Mouse (Mus musculus): ENCODE results near the gene Apba2. TPM values are rescaled to one million over a fixed set of nuclear protein-coding genes. Genes with fewer than 3 reads are reported as not detected.

The Apba2 gene
- total RNA-seq (2021): 100 to 1,000 TPM; 249 to 253 TPM
- long read RNA-seq, experiment 1, transcript Apba2-201 (15 exons, 3,321 nt): major isoform, 10 of 103 reads
- long read RNA-seq, experiment 1, partial matches to known transcripts: 21 of 103 reads
- long read RNA-seq, experiment 1, other reads (novel, unspliced or antisense): 72 of 103 reads
- long read RNA-seq, experiment 2, transcript Apba2-201 (15 exons, 3,321 nt): major isoform, 12 of 98 reads
- long read RNA-seq, experiment 2, partial matches to known transcripts: 25 of 98 reads
- long read RNA-seq, experiment 2, other reads (novel, unspliced or antisense): 60 of 98 reads

DNA sequence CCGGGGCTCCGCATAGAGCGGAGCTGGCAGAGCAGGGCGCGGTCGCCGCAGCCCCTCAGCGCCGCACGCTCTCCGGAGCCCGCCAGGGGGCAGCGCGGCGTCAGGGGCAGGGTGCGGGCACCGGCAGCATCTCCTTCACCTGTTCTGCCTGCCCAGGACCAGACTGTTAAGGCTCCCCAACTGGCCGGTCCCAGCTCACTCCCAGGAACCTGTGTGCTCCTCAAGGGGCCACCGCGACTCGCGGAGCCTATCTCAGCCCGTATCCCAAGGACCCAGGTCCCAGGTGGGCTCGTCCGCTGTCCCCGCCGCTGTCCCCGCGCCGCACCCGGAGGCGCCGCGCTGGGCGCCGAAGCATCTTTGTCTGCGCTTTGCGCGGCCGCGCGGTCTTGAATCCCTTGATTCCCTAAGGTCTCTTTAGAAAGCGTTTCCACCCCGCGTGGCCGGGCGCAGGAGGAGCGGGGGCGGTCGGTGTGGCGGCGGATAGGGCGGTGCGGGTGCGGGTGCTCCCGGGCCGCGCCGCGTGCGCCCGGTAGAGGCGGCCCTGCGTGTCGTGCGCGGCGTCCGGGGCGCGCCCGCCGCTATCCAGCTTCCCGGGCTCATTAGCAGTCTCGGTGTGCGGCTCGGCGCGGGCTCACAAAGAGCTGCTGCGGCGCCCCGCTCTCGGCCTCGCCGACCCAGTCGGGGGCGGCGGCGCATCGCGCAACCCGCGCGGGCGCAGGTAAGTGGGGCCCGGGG, at the start of gene Apba2:
Gene Apba2, plus strand, starts transcription at position 171 of the 735 bp plus-strand sequence.
- intact Hi-C loops (cut with DNase I): loop anchor here (5.0 kb wide), 4 partner anchors 66 to 241 kb away; partner anchors contain the start of genes Mcee and Mphosph10
- DNase-seq (ENCODE audit: low spot score in 2 of 2): peak; percentile 64 to 77

DNA sequence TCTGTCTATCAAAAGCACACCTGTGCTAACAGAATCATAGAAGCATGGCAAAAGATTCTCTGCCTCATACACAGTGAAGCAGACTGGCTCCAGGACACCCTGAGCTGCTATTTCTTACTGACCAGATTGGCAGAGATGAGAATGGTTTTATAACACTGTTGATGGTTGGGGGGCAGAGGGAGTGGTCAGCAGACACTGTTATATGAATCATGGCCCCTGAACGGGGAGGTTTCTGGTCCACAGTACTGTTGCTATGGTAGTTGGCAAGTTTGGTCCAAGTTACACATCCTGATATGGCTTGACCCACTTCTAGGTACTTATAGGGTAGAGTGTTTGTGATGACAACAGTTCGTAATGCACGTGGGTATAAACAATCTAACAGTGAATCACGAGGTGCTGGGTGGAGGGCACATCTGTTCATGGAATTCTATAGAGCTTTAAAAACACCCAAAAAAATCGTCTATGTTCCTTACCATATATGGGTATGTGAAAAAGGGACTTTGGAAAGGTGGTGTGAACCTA, 49.6 kb upstream of the Apba2 start:
- intact Hi-C loops (cut with DNase I): no loop called here
- DNase-seq (ENCODE audit: low spot score in 2 of 2): peak in 1 of 2 experiments; percentile 64

DNA sequence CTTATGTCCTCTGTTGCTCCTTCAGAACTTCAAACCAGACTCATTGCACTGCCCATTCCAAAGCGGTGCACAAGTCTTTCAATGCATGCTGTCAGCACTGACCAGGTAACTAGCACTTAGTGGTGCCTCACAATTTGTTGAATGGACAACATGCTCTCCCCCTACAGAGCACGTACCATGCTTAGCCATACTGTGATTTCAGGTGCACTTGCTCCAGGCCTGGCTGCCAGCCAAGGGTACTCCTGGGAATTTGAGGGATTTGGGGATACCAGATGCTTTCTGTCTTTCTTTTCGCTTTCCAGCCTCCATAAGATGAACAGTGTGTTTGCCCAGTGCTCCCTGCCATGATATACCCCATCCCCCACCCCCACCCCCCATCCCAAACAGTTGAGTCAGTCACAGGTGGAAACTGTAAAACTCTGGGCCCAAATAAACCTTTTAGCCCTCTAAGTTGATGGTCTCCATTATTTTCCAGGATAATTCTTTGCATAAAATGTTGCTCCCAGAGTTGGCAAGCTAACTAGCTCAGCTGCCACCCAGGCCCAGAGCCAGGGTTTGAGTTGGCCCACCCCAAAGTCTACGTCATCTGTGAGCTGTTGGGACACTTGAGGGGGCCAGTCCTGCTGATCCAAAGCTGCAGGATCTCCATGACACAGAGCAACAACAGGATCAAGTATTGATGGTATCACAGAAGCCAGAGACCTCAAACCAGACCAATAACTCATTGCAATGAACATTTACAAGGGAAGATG, 48.9 kb upstream of the Apba2 start:
- intact Hi-C loops (cut with DNase I): no loop called here

DNA sequence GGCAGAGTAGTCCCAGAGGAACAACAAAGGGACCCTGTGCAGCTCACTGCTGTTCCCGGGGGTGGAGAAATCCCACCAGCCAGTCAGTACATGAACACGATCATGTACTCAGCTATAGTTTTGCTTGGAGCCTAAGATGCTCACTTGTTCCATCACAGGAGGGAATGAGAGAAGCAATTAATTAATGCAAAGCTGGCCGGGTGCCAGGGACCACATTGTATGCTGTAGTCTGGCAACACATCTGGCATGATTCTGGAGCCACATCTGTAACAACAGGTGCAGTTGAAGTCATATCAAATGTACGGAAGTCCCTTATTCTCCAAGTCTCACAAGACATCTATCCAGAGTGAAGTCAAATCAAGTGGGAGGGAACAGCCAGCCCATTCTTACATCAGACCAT, 45.3 kb upstream of the Apba2 start:
- no peak for DNase-seq (ENCODE audit: low spot score in 2 of 2)

More for the DNA sequence above, 48.9 kb upstream of the Apba2 start:
- peak in 1 of 2 experiments; percentile 8 for DNase-seq (ENCODE audit: low spot score in 2 of 2)

DNA sequence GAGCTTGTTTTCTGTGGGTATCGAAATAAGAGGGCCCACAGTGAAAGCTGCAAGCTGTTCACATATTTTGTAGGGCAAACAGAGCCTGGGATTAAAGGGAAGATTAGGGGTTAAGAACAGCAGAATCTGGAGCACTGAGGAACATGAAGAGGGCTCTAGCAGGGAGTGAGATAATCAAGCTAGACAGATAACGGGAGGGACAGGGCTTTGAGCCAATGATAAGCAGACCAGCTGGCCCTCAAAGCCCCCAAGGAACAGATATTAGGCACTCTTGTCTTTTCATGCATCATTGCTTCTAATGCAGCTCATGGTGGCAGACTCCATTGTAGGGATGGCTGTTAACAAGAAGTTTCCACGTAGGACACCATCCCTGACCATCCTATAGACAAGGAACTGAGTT, 44.8 kb upstream of the Apba2 start:
- no peak for DNase-seq (ENCODE audit: low spot score in 2 of 2)
- intact Hi-C loops (cut with DNase I): no loop called here

More for the DNA sequence above, 45.3 kb upstream of the Apba2 start:
- intact Hi-C loops (cut with DNase I): no loop called here

DNA sequence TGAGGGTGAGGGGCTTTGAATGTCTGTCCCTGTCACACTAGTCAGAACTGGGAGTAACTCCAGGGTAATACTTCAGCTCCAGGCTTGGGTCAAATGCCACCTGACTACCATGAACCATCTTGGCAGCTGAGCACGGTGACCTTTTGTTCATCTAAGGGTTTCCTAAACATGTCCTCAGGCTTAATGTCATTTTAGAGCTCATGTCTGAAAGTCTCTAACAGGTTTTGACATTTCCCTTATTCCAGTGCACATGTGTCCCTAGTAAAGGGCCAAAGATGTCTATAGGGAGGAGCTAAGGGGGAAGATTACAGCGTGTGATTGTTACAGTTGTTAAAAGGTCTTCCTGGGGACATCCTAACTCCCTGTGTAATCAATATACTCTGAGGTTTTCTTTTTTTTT, 43.7 kb upstream of the Apba2 start:
- no peak for DNase-seq (ENCODE audit: low spot score in 2 of 2)

DNA sequence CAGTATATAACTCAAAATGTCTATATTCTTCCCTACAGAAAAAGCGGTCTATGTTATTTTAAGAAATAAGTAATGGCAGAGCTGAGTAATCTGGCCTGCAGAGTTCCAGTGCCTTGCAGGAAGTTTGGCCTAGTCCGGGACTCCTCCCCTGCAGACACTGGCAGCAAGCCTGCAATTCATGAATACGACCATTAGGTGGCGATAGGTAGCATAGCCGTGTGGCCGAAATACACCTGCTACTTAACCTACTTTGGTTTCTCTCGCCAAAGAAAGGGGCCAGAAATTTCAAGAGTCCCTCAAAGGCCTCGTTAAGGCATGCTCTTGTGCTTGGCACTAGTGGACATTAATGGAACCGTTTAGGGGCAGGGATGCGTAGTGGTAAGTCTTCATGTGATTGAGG, 4.1 kb upstream of the Apba2 start:
- intact Hi-C loops (cut with DNase I): no loop called here

More for the DNA sequence above, 43.7 kb upstream of the Apba2 start:
- intact Hi-C loops (cut with DNase I): no loop called here

DNA sequence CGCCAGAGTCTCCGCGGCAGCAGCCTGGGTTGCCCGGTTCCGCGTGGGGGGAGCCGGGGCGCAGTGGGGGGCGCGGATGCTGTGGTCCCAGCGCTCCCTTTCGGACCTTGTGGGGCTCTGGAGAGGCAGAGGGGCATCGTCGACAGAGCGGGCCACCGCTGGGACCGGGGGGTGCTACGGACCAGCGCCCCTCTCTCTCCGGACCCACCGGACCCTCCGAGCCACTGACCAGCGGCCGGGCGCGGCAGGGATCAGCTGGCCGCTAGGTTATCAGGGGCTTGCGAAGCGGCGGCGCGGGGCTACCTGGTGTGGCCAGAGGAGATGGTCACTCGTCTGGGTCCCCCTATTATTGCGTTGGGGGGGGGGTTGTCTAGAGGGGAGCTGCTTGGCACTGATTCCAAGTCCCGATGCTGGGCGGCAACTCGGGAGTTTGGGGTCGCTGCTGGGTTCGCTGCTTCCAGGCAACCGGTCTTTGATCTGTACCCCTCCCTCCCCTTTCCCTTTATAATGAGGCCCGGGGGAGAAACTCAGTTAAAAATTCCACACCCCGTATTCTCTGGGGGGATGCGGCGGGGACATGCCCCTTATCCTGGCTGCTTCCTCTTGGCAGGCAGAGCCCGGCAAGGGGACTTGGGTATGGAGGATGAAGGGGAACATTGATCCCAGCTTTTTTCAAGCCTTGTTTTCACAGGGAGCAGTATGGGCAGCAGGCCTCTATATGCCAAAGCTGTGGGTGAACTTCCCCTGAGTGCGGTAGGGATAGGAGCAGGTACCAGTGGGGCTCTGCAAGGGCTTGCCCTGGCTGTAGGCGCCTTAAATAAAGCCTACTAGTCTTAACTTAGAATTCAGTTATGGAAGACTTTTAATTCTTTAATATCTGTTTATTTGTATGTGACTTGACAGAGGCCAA, 1.0 kb downstream of the Apba2 start:
- peak; percentile 17 to 23 for DNase-seq (ENCODE audit: low spot score in 2 of 2)

More for the DNA sequence above, 4.1 kb upstream of the Apba2 start:
- DNase-seq (ENCODE audit: low spot score in 2 of 2): peak; percentile 10 to 20

DNA sequence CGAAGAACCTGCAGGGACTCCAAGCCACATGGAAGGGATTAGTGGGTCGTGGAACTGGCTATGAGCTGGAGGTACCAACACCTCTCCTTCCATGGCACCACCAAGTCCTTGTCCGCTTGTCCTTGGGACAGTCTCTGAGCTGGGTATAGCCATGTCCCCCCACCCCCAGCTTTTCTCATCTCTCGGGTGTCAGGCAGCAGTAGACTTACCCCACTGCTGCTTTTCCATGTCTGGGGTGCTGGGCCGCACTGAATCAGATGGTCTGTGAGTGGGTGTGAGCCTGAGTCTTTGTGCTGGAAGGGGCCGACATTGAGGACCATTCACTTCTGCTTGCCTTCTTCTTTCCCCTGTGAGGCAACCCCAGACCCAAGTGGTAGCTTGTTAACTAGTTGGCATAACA, 2.1 kb downstream of the Apba2 start:
- peak; percentile 17 to 18 for DNase-seq (ENCODE audit: low spot score in 2 of 2)
- intact Hi-C loops (cut with DNase I): loop anchor here (5.0 kb wide), 4 partner anchors 64 to 239 kb away; partner anchors contain the start of genes Mcee and Mphosph10

More for the DNA sequence above, 1.0 kb downstream of the Apba2 start:
- intact Hi-C loops (cut with DNase I): loop anchor here (5.0 kb wide), 4 partner anchors 65 to 240 kb away; partner anchors contain the start of genes Mcee and Mphosph10

DNA sequence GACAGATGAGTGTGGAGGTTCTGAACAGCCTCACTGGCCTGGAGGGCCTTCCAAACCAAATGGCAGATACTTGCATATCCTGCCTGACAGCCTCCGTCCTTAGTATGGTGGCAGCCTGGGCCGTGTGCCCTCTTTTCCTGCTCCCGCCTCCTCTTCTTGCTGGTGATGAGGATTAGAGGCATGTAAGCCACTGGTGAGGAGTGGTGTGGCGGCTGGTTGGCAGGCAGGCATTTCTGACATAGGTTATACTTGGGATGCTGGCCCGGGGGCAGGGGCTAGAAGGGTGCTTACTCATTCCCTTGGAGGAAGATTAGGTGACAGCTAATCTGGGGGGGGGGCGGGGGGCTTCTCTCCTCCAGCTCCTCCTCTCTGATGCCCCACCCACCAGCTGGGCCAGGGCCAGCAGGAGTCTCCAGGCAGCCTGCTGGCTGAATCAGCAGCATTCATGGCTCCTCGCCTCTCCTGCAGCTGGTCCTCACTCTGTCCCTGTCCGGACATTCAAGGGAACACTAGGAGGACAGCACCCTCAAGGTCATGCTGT, 3.3 kb downstream of the Apba2 start:
- DNase-seq (ENCODE audit: low spot score in 2 of 2): peak; percentile 64 to 72
- intact Hi-C loops (cut with DNase I): loop anchor here (5.0 kb wide), 4 partner anchors 63 to 238 kb away; partner anchors contain the start of genes Mcee and Mphosph10

DNA sequence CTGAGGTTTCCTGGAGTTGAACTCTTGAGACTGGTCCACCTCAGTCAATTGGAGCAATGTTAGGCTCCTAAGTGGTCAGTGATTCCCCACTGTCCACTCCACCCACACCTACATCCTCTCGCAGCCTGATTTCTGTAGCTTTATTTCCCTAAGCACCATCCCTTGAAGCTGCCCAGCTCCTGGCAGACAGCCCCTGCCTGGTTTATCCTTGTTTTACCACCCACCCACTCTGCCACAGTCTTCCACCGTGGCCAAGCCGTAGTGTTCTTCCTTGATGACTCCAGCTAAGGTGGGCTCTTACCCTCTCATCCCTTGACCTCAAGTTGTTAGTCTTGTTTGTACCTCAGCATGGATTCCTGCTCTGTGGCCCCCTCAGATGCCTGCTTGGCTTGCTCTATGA, 4.1 kb downstream of the Apba2 start:
- DNase-seq (ENCODE audit: low spot score in 2 of 2): peak; percentile 22 to 30
- intact Hi-C loops (cut with DNase I): no loop called here

DNA sequence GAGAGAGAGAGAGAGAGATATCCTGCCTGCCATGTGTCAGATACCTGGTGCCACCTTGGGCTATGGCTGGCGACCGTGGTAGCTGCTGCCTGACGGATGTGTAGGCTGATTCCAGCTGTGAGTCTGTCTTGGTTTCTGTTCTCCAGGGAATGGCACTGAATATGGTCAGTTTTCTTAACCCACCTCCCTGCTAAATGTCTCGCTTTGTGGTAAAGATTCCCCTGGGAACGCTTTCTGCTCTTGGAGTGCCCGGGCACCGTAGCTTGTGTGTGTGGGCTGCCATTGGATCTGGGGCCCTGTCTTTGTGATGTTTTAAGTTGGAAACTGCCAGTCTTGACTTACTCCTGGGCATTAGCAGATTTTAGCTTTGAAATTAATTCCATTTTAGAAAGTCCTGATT, 7.3 kb downstream of the Apba2 start:
- intact Hi-C loops (cut with DNase I): no loop called here

DNA sequence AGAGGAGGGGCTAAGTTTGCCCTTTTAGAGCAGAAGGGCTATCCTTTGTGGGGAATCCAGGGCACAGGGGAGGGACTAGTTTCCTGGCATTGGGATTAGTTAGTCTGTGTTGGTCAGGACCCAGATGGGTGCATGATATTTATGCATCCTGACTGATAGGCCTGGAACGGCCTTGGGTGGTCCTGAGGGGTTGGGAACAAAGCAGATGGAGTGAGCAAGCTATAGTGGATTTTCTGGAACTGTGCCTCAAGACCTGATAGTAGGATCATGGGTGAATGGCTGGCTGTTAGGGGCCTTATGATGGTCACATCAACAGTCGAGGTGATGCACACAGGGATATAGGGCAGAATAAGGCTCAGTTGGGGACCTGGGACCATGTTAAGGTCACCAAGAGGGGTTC, 8.4 kb downstream of the Apba2 start:
- DNase-seq (ENCODE audit: low spot score in 2 of 2): peak in 1 of 2 experiments; percentile 1
- intact Hi-C loops (cut with DNase I): no loop called here

More for the DNA sequence above, 7.3 kb downstream of the Apba2 start:
- peak; percentile 1 to 2 for DNase-seq (ENCODE audit: low spot score in 2 of 2)

DNA sequence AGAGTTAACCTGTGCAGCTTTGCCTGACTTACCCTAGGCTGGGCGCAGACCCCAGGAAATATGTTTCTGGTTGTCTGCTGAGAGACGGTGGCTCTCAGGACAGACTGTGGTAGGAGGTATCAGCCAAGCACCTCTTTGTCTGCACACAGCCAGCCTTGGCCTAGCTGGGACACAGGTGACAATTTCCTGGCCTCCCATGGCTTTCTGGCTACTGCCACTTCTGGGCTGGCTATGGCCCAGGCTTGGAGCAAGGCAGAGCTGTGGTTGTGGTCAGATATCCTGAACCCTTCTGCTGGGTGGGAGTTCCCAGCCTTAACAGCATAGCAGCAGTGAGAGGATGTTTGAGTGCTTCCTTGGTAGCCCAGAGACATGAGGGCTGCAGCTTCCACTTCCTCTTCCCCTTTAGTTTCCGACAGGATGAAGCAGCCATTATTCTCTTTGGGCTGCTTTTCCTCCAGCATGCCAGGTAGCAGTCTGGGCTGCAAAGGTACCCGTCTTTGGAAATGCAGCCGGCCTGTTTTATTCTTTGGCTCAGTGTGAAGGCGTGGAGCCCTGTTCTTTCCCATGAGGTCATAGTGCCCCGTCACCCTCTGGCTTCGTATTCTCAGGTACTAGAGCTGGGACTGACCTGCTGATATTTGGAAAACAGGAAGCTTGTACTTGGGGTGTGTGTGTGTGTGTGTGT, 9.2 kb downstream of the Apba2 start:
- peak; percentile 0 to 2 for DNase-seq (ENCODE audit: low spot score in 2 of 2)
- intact Hi-C loops (cut with DNase I): no loop called here

DNA sequence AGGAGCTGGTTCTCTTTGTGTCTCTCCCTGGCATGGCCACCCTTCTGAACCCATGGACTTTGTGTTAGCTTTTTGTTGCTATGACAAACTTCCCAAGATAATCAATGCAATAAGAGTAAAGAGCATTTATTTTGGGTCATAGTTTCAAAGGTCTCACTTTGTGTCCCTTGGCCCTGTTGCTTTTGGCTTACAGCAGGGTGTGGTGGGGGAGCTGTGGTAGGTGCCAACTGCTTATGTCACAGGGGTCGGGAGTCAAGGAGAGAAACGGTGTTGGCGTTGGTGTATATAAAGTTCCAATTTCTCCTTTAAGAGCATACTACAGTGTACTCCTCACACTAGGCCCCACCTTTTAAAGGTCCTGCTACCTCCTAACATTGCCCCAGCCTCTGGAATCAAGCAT, 12.1 kb downstream of the Apba2 start:
- peak in 1 of 2 experiments; percentile 1 for DNase-seq (ENCODE audit: low spot score in 2 of 2)
- intact Hi-C loops (cut with DNase I): no loop called here

DNA sequence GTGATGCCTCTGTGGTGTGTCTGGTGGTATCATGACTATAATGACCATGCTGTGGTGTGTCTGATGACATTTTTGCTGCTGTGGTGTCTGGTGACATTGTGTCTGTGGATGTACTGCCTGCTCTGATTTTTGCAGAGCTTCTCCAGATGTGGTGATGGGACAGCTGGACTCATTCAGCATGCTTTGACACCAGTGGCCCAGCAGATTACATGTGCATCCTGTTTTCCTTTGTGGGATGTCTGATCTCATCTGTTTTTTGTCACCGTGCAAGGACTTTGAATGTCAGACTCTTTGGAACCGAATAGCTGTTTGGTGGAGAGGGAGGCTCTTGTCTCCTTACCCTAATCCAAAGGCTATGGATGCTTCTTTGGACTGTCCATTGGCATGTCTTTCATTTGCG, 13.8 kb downstream of the Apba2 start:
- intact Hi-C loops (cut with DNase I): no loop called here
- no peak for DNase-seq (ENCODE audit: low spot score in 2 of 2)

DNA sequence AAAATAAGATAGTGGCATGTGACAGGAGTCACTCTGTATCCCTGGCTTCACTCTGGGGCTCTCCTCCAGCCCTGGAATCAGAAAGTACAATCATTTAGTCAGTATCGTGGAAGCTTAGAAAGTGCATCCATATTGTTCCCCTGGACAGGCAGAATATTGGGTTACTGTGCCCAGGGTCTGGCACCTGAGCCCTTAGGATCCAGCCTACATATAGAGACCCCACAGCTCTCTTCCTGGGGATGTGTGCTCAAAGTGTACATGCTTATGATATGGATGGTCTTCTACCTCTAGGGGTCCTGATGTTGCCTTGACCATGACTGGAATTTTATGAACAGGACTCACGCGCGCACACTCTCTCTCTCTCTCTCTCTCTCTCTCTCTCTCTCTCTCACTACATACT, 14.4 kb downstream of the Apba2 start:
- intact Hi-C loops (cut with DNase I): no loop called here
- no peak for DNase-seq (ENCODE audit: low spot score in 2 of 2)

DNA sequence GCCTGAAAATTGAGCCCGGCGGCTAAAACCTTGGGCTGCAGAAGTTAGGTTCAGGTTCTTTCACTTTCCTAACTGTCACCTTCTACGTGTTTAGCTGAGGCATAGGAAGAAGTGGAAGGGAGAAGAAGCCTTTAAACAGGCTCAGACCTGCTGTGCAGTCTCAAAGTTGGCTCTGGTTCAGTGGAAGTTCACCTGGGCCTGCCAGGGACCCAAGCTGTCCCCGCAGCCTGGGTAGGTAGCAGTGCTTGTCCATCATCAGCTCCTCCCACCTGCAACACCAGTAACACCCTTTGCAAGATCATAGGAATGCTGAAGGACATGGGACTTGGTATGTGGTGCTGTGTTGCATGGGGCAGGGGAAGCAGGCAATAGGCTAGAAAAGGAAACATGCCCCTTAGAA, 17.6 kb downstream of the Apba2 start:
- DNase-seq (ENCODE audit: low spot score in 2 of 2): no peak

More for the DNA sequence above, 17.6 kb downstream of the Apba2 start:
- intact Hi-C loops (cut with DNase I): no loop called here
